Mouse (Mus musculus) stomach, postnatal 0 days (tissue): Measurements from ENCODE around the gene Pilrb2. TPM values are rescaled to one million over a fixed set of nuclear protein-coding genes. Genes with fewer than 3 reads are reported as not detected.
"Not testable (repeated sequence)": the region's sequence is repeated elsewhere in the genome, so short reads cannot be mapped to it uniquely, and the experiment has no call there.

Source experiments
- ATAC-seq: fragments of 200-750 bp; cut with Nextera tagmentation; 2 replicates; pipeline ENCODE4 v1.8.0; 2017; ENCODE audit not compliant: low FRiP score, low TSS enrichment
- DNase-seq: peaks from one replicate; pipeline ENCODE4 v3.0.0-alpha.2; 2016; ENCODE audit warnings: low spot score
- H3K27ac ChIP-seq: fragments of 300-500 bp; sonication (generic); replicated peaks from 2 replicates; pipeline ENCODE4 v1.5.1; 2014; ENCODE audit warnings: mild to moderate bottlenecking, control low read depth
- H3K27me3 ChIP-seq: fragments of 300-500 bp; sonication (generic); 2 replicates; pipeline ENCODE4 v1.6.1; 2014; ENCODE audit warnings: low read length; ENCODE audit not compliant: control insufficient read depth, insufficient read depth
- H3K36me3 ChIP-seq: fragments of 300-500 bp; sonication (generic); 2 replicates; pipeline ENCODE4 v1.6.1; 2014; ENCODE audit warnings: low read length, mixed read lengths; ENCODE audit not compliant: control insufficient read depth, insufficient read depth
- H3K4me1 ChIP-seq: fragments of 300-500 bp; sonication (generic); replicated peaks from 2 replicates; pipeline ENCODE4 v1.6.1; 2014; ENCODE audit warnings: antibody characterized with exemption; ENCODE audit not compliant: control insufficient read depth, insufficient read depth
- H3K4me2 ChIP-seq: fragments of 300-500 bp; sonication (generic); replicated peaks from 2 replicates; pipeline ENCODE4 v1.6.1; 2014; ENCODE audit warnings: low read depth, mild to moderate bottlenecking, control low read depth, moderate library complexity
- H3K4me3 ChIP-seq: fragments of 300-500 bp; sonication (generic); 2 replicates; pipeline ENCODE4 v1.5.1; 2014; ENCODE audit warnings: low read depth, low read length, control low read depth
- H3K9ac ChIP-seq: fragments of 300-500 bp; sonication (generic); 2 replicates; pipeline ENCODE4 v1.6.1; 2014; ENCODE audit warnings: mild to moderate bottlenecking, low read length, control low read depth, mixed read lengths
- H3K9me3 ChIP-seq: fragments of 300-500 bp; sonication (generic); 2 replicates; pipeline ENCODE4 v1.6.1; 2016; ENCODE audit warnings: low read length; ENCODE audit not compliant: control insufficient read depth
- CTCF ChIP-seq: IDR thresholded peaks from 2 replicates; pipeline ENCODE4 v1.5.1; 2016; ENCODE audit warnings: antibody characterized with exemption, low read depth, mild to moderate bottlenecking, moderate library complexity
- EP300 ChIP-seq: optimal IDR thresholded peaks from 2 replicates; pipeline ENCODE3; 2016; ENCODE audit warnings: antibody characterized with exemption
- WGBS: fragments of 180-500 bp; shearing (Covaris S2); extraction: QIAGEN DNeasy Blood & Tissue Kit; methylation state at CpG from one replicate; pipeline ENCODE4 v1.1.7; 2014; 5-methylcytosine and 5-hydroxymethylcytosine counted together
- polyA plus RNA-seq: library from polyadenylated mRNA; unstranded; fragments of >200 nt; fragmentation: Nextera tagmentation; extraction: Ambion mirVana; gene quantifications from 2 replicates; pipeline ENCODE4 v1.2.1, GENCODE M21; 2015

The Pilrb2 gene
- polyA plus RNA-seq, 1 experiment from 2014 or later = 0.49 TPM

DNA sequence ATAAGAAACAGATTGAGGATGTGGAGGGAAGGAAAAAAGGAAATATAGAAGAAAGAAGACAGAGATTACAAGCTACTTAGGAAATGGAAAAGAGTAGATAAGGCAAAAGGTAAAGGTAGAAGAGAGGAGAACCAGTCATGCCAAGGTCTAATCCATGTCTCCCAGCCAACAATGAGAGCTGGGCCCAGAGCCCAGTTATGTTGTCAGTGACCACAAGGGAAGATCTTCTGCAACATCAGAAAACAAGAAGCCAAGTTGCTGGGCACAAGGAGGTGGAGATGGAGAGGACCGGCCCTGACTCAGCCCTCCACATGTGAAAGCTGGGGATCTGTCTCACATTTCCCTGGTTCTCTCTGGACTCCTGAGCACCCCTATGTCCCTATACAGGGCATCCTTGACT, 16.1 kb upstream of the Pilrb2 start:
- no peak overlapping the region for H3K4me3 ChIP-seq
- no peaks in the 10 kb centered on the region for H3K9me3 ChIP-seq
- H3K9ac ChIP-seq = no peak overlapping the region
- H3K4me1 ChIP-seq = no peaks in the 10 kb centered on the region
- H3K27me3 ChIP-seq = no peaks in the 10 kb centered on the region
- ATAC-seq (no peak), DNase-seq (no peak)
- H3K4me2 ChIP-seq = no peak overlapping the region
- no peaks in the 10 kb centered on the region for H3K36me3 ChIP-seq
- no peak for TF ChIP-seq CTCF
- TF ChIP-seq EP300 = no peak
- H3K27ac ChIP-seq = no peak overlapping the region
- 95% methylated on average over 1 of the region's 1 CpGs for WGBS

DNA sequence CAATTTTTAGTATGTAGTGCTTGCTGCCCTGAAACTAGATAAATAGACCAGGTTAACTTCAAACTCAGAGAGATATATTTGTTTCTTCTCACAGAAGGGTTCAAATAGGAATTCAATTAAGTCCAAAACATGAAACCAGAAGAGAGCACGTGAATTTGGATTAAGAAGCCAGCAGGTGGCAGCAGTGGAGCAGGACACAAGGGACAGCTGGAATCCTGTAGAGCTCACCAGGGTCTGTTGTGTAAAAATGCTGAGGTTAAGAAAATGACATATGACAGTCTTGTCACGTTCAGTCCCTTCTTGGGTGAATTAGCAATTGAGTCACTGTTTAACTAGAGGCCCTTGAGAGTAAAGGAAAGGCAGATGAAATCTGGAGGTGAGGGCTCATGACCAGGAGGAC, 14.3 kb upstream of the Pilrb2 start:
- Histone ChIP-seq H3K27ac (no peak overlapping the region), H3K9ac (no peak overlapping the region), H3K36me3 (no peaks in the 10 kb centered on the region), H3K4me2 (no peak overlapping the region), H3K4me1 (no peaks in the 10 kb centered on the region), H3K27me3 (no peaks in the 10 kb centered on the region), H3K4me3 (no peak overlapping the region), H3K9me3 (no peaks in the 10 kb centered on the region)
- DNase-seq (peak; percentile 66), ATAC-seq (no peak)
- TF ChIP-seq EP300 (no peak), CTCF (peak; percentile 83)
- WGBS = 3% methylated on average over 2 of the region's 2 CpGs

DNA sequence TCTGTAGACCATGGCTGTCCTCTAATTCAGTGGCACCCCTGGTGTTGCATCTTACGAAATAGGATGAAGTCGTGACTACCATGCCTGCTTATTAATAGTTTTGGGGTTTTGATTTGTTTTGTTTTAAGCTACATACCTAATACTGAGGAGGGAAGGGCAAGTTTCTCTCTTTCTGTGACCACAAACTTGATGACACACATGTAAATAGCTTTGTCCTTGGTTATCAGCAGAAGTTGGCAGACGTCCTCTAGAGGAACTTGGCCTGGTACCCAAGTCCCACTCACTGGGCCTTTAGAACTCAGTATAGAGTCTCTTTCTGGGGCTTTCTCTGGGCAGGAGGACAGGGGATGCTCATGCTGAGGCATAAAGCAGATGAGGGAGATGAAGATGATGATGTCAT, 11.7 kb upstream of the Pilrb2 start:
- H3K4me3 ChIP-seq = no peak overlapping the region
- no peaks in the 10 kb centered on the region for H3K27me3 ChIP-seq
- WGBS = 74% methylated on average over 3 of the region's 3 CpGs
- no peaks in the 10 kb centered on the region for H3K4me1 ChIP-seq
- TF ChIP-seq CTCF (no peak), EP300 (no peak)
- H3K9me3 ChIP-seq = no peaks in the 10 kb centered on the region
- H3K9ac ChIP-seq = no peak overlapping the region
- no peak overlapping the region for H3K4me2 ChIP-seq
- ATAC-seq (no peak), DNase-seq (no peak)
- H3K36me3 ChIP-seq = no peaks in the 10 kb centered on the region
- no peak overlapping the region for H3K27ac ChIP-seq

DNA sequence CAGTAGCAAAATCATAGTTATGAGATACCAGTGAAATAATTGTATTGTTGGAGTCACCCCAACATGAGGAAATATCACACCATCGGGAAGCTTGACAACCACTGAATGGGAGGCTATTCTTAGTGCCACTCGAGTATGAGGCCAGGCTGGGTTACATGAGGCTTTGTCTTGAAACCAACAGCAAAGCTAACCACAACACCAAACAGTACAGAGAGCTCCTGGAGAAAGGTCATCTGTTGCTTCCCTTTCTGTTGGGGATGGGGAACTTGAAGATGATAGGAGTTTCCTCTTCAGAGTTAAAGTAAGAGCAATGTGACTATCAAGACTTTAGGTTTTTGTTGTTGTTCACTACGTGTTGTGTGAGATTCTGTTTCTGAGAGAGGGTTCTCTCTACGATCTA, 11.3 kb upstream of the Pilrb2 start:
- DNase-seq (no peak), ATAC-seq (no peak)
- no peaks in the 10 kb centered on the region for H3K9me3 ChIP-seq
- H3K27me3 ChIP-seq = no peaks in the 10 kb centered on the region
- no peaks in the 10 kb centered on the region for H3K4me1 ChIP-seq
- TF ChIP-seq CTCF = no peak
- TF ChIP-seq EP300 = no peak
- H3K36me3 ChIP-seq = no peaks in the 10 kb centered on the region
- H3K27ac ChIP-seq = no peak overlapping the region
- 74% methylated on average over 4 of the region's 4 CpGs for WGBS
- no peak overlapping the region for H3K9ac ChIP-seq
- H3K4me3 ChIP-seq = no peak overlapping the region
- no peak overlapping the region for H3K4me2 ChIP-seq

DNA sequence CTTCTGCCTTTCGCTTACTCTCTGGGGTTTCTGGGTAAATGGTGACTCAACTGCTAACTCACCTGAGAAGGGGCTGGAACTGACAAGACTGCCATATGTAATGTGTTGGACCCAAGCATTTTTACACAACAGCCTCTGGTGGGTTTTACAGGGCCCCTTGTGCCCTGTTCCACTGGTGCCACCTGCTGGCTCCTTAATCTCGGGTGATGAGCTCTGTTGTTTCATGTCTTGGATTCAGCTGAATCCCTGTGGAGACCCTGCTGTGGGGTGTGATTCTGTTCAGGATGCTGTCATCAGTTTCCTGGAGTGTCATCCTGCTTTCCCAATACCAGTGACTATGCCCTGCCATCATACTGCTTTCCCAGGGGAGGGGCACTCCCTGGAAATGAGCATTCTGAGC, 6.2 kb upstream of the Pilrb2 start:
- Histone ChIP-seq H3K4me1 (no peaks in the 10 kb centered on the region), H3K9ac (no peak overlapping the region), H3K36me3 (no peaks in the 10 kb centered on the region), H3K4me2 (no peak overlapping the region), H3K27me3 (no peaks in the 10 kb centered on the region), H3K9me3 (no peaks in the 10 kb centered on the region), H3K4me3 (no peak overlapping the region), H3K27ac (no peak overlapping the region)
- TF ChIP-seq CTCF = peak; percentile 62
- no peak for TF ChIP-seq EP300
- WGBS = 52% methylated on average over 2 of the region's 2 CpGs
- ATAC-seq = no peak
- DNase-seq = no peak

DNA sequence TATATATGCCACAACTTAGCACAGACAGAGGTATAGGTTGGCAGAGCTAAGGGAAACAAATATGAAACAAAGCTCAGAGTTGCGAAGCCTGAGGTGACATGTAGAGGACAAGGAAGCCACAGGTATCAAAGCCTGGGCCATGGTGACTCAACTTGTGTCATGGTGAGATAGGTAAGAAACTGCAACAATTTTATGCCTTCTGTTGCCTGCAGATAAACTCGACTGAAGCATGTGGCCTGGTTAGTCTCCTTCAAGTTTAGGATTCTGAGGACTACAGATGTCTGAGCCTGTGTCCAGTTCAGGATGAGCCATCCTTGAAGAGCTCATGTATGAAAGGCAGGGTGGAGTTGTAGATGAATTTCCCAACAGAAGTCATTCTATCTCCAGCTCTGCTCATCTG, 3.4 kb upstream of the Pilrb2 start:
- H3K36me3 ChIP-seq = no peaks in the 10 kb centered on the region
- H3K27me3 ChIP-seq = no peaks in the 10 kb centered on the region
- no peak overlapping the region for H3K9ac ChIP-seq
- 81% methylated on average over 2 of the region's 2 CpGs for WGBS
- no peak overlapping the region for H3K4me3 ChIP-seq
- H3K27ac ChIP-seq = no peak overlapping the region
- H3K4me1 ChIP-seq = no peaks in the 10 kb centered on the region
- no peak overlapping the region for H3K4me2 ChIP-seq
- no peaks in the 10 kb centered on the region for H3K9me3 ChIP-seq
- no peak for DNase-seq
- TF ChIP-seq CTCF (no peak), EP300 (no peak)
- ATAC-seq = no peak

DNA sequence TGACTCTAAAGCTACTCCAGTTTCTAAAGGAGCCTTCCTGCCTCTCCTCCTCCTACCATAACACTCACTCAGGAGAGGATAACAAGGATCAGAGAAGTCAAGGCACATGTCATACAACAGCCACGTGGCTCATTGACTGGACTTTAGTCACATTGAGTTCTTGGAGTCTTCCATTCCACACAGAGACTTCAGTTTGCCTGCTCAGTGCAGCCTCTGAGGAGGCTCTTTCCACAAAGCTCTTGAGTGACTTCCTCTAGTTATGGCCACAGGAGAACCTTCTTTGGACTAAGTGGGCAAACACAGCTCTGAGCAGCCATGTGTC, 727 bp upstream of the Pilrb2 start:
- not testable (repeated sequence) for H3K4me2 ChIP-seq, H3K9ac ChIP-seq, ATAC-seq, H3K9me3 ChIP-seq, H3K27ac ChIP-seq, DNase-seq, H3K4me1 ChIP-seq, H3K4me3 ChIP-seq, H3K27me3 ChIP-seq, H3K36me3 ChIP-seq
- 35% methylated on average over 1 of the region's 1 CpGs for WGBS

DNA sequence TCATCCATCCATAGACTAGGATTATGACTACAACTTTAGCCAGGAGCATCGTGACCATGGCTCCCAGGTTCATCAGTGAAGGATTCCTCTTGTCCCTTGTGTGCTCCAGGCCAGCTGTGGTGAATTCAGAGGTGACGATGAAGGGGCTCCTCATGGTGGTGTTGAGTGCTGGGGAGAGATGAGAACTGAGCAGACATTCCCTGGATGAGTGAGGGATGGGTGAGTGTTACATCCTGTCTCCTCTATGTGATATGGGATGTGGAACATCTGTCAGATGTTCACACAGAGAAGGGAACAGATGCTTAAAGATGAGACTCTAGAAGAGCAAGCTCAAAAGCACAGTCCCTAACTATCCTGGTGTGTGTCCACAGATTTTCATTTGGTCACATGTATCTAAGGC, 3.0 kb downstream of the Pilrb2 start:
- H3K27me3 ChIP-seq, H3K9ac ChIP-seq, H3K36me3 ChIP-seq, H3K4me1 ChIP-seq, H3K9me3 ChIP-seq, ATAC-seq, H3K4me3 ChIP-seq, H3K4me2 ChIP-seq, H3K27ac ChIP-seq, DNase-seq: not testable (repeated sequence)
- 68% methylated on average over 2 of the region's 2 CpGs for WGBS

DNA sequence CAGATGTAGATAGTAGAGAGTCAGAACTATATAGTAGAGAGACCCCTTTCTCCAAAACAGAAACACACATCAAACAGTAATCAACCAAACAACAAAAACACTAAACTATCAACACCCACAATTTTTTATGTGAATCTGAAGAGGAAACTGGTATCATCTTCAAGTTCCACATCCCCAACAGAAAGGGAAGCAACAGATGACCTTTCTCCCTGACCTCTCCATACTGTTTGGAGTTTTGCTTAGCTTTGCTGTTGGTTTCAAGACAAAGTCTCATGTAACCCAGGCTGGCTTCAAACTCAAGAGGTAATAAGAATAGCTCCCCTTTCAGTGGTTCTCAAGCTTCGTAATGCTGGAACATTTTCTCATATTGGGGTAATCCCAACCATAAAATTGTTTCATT, 7.6 kb downstream of the Pilrb2 start:
- not testable (repeated sequence) for H3K4me1 ChIP-seq, H3K27me3 ChIP-seq, H3K4me3 ChIP-seq, H3K9ac ChIP-seq, H3K36me3 ChIP-seq, H3K4me2 ChIP-seq, H3K9me3 ChIP-seq, H3K27ac ChIP-seq, DNase-seq, ATAC-seq
- WGBS = 95% methylated on average over 1 of the region's 1 CpGs
